Mouse (Mus musculus) midbrain, embryonic 14.5 days (tissue): ENCODE results near the gene Plk3. TPM values are rescaled to one million over a fixed set of nuclear protein-coding genes. Genes with fewer than 3 reads are reported as not detected.
A peak's percentile ranks its signal among the peaks of the same experiment; 100 is the strongest.

Experiments
- ATAC-seq: fragments of 200-750 bp; cut with Nextera tagmentation; 2 replicates; pipeline ENCODE4 v1.8.0; 2017; ENCODE audit warnings: moderate number of reproducible peaks, moderate library complexity; ENCODE audit not compliant: low FRiP score, low TSS enrichment
- DNase-seq: peaks from one replicate; pipeline ENCODE4 v3.0.0-alpha.2; 2015
- H3K27ac ChIP-seq: fragments of 300-500 bp; sonication (generic); replicated peaks from 2 replicates; pipeline ENCODE4 v1.5.1; 2014; ENCODE audit warnings: mild to moderate bottlenecking, low read depth, low read length, moderate library complexity
- H3K27me3 ChIP-seq: fragments of 300-500 bp; sonication (generic); 2 replicates; pipeline ENCODE4 v1.6.1; 2014; ENCODE audit warnings: low read length, control low read depth, mixed read lengths; ENCODE audit not compliant: control insufficient read depth, insufficient read depth
- H3K36me3 ChIP-seq: fragments of 300-500 bp; sonication (generic); 2 replicates; pipeline ENCODE4 v1.6.1; 2014; ENCODE audit warnings: low read length, control low read depth; ENCODE audit not compliant: control insufficient read depth, insufficient read depth
- H3K4me1 ChIP-seq: fragments of 300-500 bp; sonication (generic); 2 replicates; pipeline ENCODE4 v1.6.1; 2014; ENCODE audit warnings: mild to moderate bottlenecking, antibody characterized with exemption, low read length, control low read depth; ENCODE audit not compliant: control insufficient read depth, insufficient read depth
- H3K4me2 ChIP-seq: fragments of 300-500 bp; sonication (generic); 2 replicates; pipeline ENCODE4 v1.6.1; 2014; ENCODE audit warnings: mild to moderate bottlenecking, low read length, moderate library complexity
- H3K4me3 ChIP-seq: fragments of 300-500 bp; sonication (generic); replicated peaks from 2 replicates; pipeline ENCODE4 v1.5.1; 2014; ENCODE audit warnings: low read depth, low read length
- H3K9ac ChIP-seq: fragments of 300-500 bp; sonication (generic); replicated peaks from 2 replicates; pipeline ENCODE4 v1.6.1; 2014; ENCODE audit warnings: mild to moderate bottlenecking, low read length, moderate library complexity
- H3K9me3 ChIP-seq: fragments of 300-500 bp; sonication (generic); 2 replicates; pipeline ENCODE4 v1.6.1; 2016; ENCODE audit warnings: low read length, control low read depth, mixed read lengths; ENCODE audit not compliant: control insufficient read depth
- WGBS: fragments of 180-500 bp; shearing (Covaris S2); extraction: QIAGEN DNeasy Blood & Tissue Kit; methylation state at CpG from one replicate; pipeline ENCODE4 v1.1.7; 2014; 5-methylcytosine and 5-hydroxymethylcytosine counted together
- polyA plus RNA-seq: library from polyadenylated mRNA; unstranded; fragments of >200 nt; fragmentation: Nextera tagmentation; extraction: Ambion mirVana; gene quantifications from 2 replicates; pipeline ENCODE4 v1.2.1, GENCODE M21; 2014

Gene Plk3
- polyA plus RNA-seq, 1 experiment from 2014 or later, result 17.5 TPM

- peak; percentile 12; the same call in 1 of the 2 replicates for ATAC-seq
- H3K36me3 ChIP-seq, result peaks cover 46% of the 10 kb centered on the region
- 2% methylated on average over 44 of the region's 44 CpGs for WGBS
Observed at GRCm38 (mm10) chr4:117155020-117155791, 21.4 kb upstream of the Plk3 start.

GRCm38 (mm10) chr4:117152714-117153113, 19.0 kb upstream of the Plk3 start:
- WGBS, result 90% methylated on average over 5 of the region's 5 CpGs
- H3K27ac ChIP-seq, result no peak overlapping the region
- H3K27me3 ChIP-seq, result no peaks in the 10 kb centered on the region
- H3K4me2 ChIP-seq, result no peak overlapping the region
- H3K36me3 ChIP-seq, result peaks cover 62% of the 10 kb centered on the region
- 0 out of 2 replicates have a peak, but pooled peaks cover 4% of the 10 kb centered on the region for H3K4me1 ChIP-seq
- ATAC-seq (no peak), DNase-seq (no peak)
- H3K9ac ChIP-seq, result no peak overlapping the region
- no peaks in the 10 kb centered on the region for H3K9me3 ChIP-seq
- no peak overlapping the region for H3K4me3 ChIP-seq

More at GRCm38 (mm10) chr4:117155020-117155791, 21.4 kb upstream of the Plk3 start:
- H3K27ac ChIP-seq, result peak overlapping the region; percentile 93
- 0 out of 2 replicates have a peak, but pooled peaks cover 4% of the 10 kb centered on the region for H3K4me1 ChIP-seq
- DNase-seq, result no peak
- H3K27me3 ChIP-seq, result no peaks in the 10 kb centered on the region
- H3K4me2 ChIP-seq, result peak overlapping the region; percentile 96
- H3K9ac ChIP-seq, result peak overlapping the region; percentile 95
- H3K9me3 ChIP-seq, result no peaks in the 10 kb centered on the region
- peak overlapping the region; percentile 96 for H3K4me3 ChIP-seq

- Histone ChIP-seq H3K9me3 (no peaks in the 10 kb centered on the region), H3K36me3 (peaks cover 63% of the 10 kb centered on the region)
Observed at GRCm38 (mm10) chr4:117151416-117151815, 17.7 kb upstream of the Plk3 start.

GRCm38 (mm10) chr4:117150212-117150733, 16.5 kb upstream of the Plk3 start:
- Histone ChIP-seq H3K27ac (no peak overlapping the region), H3K4me3 (no peak overlapping the region), H3K36me3 (peaks cover 63% of the 10 kb centered on the region), H3K9ac (no peak overlapping the region), H3K4me2 (no peak overlapping the region), H3K27me3 (no peaks in the 10 kb centered on the region), H3K9me3 (no peaks in the 10 kb centered on the region), H3K4me1 (0 out of 2 replicates have a peak, but pooled peaks cover 4% of the 10 kb centered on the region)
- no peak for ATAC-seq
- no peak for DNase-seq
- 91% methylated on average over 6 of the region's 6 CpGs for WGBS

More at GRCm38 (mm10) chr4:117151416-117151815, 17.7 kb upstream of the Plk3 start:
- 85% methylated on average over 1 of the region's 1 CpGs for WGBS
- ATAC-seq (no peak), DNase-seq (no peak)
- Histone ChIP-seq H3K27me3 (no peaks in the 10 kb centered on the region), H3K4me3 (no peak overlapping the region), H3K4me2 (no peak overlapping the region), H3K4me1 (0 out of 2 replicates have a peak, but pooled peaks cover 4% of the 10 kb centered on the region), H3K9ac (no peak overlapping the region), H3K27ac (no peak overlapping the region)

- ATAC-seq, result no peak
- WGBS, result 75% methylated on average over 6 of the region's 6 CpGs
- no peak overlapping the region for H3K4me2 ChIP-seq
Observed at GRCm38 (mm10) chr4:117149291-117150211, 15.8 kb upstream of the Plk3 start.

GRCm38 (mm10) chr4:117148815-117149214, 15.1 kb upstream of the Plk3 start:
- Histone ChIP-seq H3K4me1 (no peaks in the 10 kb centered on the region), H3K36me3 (peaks cover 53% of the 10 kb centered on the region), H3K4me3 (no peak overlapping the region), H3K27me3 (no peaks in the 10 kb centered on the region), H3K9me3 (no peaks in the 10 kb centered on the region), H3K9ac (no peak overlapping the region), H3K4me2 (no peak overlapping the region), H3K27ac (no peak overlapping the region)
- no peak for DNase-seq
- no peak; the same call in 1 of the 2 replicates for ATAC-seq
- WGBS, result 72% methylated on average over 24 of the region's 24 CpGs

More at GRCm38 (mm10) chr4:117149291-117150211, 15.8 kb upstream of the Plk3 start:
- Histone ChIP-seq H3K4me3 (no peak overlapping the region), H3K27me3 (no peaks in the 10 kb centered on the region), H3K9ac (no peak overlapping the region), H3K9me3 (no peaks in the 10 kb centered on the region), H3K27ac (no peak overlapping the region), H3K36me3 (peaks cover 61% of the 10 kb centered on the region), H3K4me1 (no peaks in the 10 kb centered on the region)
- DNase-seq, result no peak

- H3K36me3 ChIP-seq, result peaks cover 47% of the 10 kb centered on the region
- H3K4me2 ChIP-seq, result no peak overlapping the region
- no peak overlapping the region for H3K4me3 ChIP-seq
- no peak overlapping the region for H3K27ac ChIP-seq
- H3K27me3 ChIP-seq, result no peaks in the 10 kb centered on the region
- H3K9me3 ChIP-seq, result no peaks in the 10 kb centered on the region
- whole genome bisulfite sequencing, result 85% methylated on average over 18 of the region's 18 CpGs
- DNase-seq (no peak), ATAC-seq (no peak)
- no peak overlapping the region for H3K9ac ChIP-seq
- no peaks in the 10 kb centered on the region for H3K4me1 ChIP-seq
Observed at GRCm38 (mm10) chr4:117148047-117148713, 14.4 kb upstream of the Plk3 start.

GRCm38 (mm10) chr4:117146176-117146575, 12.4 kb upstream of the Plk3 start:
- H3K36me3 ChIP-seq, result peaks cover 28% of the 10 kb centered on the region
- 28% methylated on average over 15 of the region's 15 CpGs for WGBS
- no peaks in the 10 kb centered on the region for H3K27me3 ChIP-seq
- H3K9me3 ChIP-seq, result no peaks in the 10 kb centered on the region
- H3K9ac ChIP-seq, result no peak overlapping the region
- H3K4me3 ChIP-seq, result no peak overlapping the region
- H3K4me1 ChIP-seq, result no peaks in the 10 kb centered on the region
- DNase-seq (peak; percentile 79), ATAC-seq (no peak)
- no peak overlapping the region for H3K4me2 ChIP-seq
- H3K27ac ChIP-seq, result no peak overlapping the region
